Mouse (Mus musculus): ENCODE data around the gene Oscar. TPM values are rescaled to one million over a fixed set of nuclear protein-coding genes. Genes with fewer than 3 reads are reported as not detected.
"Not testable (repeated sequence)": the region's sequence is repeated elsewhere in the genome, so short reads cannot be mapped to it uniquely, and the experiment has no call there.

Oscar gene
- total RNA-seq, 2 experiments from 2014 or later: not detected

DNA sequence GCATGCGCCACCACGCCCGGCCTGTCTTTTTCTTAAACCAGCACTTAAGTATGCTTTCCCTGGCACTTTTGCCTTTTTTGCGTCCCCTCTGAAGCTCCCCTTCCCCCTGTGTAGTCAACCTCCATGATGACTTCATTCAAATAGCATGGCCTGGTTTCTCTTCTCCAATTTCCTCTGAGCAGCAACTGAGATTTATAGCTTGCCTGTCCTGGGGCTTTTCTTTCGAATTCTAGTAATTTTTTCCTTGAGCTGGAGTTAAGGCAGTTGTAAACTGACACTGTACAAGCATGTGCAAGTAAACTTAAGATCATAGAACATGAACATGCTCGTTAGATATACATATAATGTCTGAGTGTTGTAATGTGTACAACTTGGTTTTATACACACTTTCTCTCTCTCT, 8.6 kb downstream of the Oscar start:
- no peak for DNase-seq
- TF ChIP-seq CTCF (IDR thresholded peaks at IDR 0.05): no peak
- intact Hi-C loops (cut with DNase I): no loop called here
- Histone ChIP-seq H3K27ac (no peak overlapping the region), H3K4me3 (no peak overlapping the region)

- TF ChIP-seq CTCF (IDR thresholded peaks at IDR 0.05): peak; percentile 56
- Histone ChIP-seq H3K4me3 (no peak overlapping the region), H3K27ac (no peak overlapping the region)
- no peak for DNase-seq
- intact Hi-C loops (cut with DNase I): no loop called here
These were observed 9.2 kb downstream of the Oscar start for GRCm38 (mm10) chr7:3606798-3607197.

DNA sequence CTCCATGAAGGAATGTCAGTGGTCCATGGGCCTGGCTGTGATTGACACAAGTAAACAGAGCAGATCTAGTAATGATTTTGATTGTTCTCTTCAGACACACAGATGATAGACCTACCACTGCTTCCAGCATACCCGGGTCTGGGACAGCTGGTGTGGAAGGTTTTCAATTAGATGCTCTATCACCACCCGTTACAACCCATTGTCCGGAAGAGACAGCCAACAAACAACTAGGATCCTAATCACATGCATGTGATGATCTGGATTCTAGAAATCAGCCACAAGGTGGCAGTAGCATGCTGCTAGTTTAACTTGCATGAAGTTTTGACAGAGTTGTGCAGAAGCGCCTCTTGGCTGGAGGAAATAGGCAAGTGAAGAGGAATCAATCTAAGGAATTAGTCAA, 14.8 kb downstream of the Oscar start:
- intact Hi-C loops (cut with DNase I): no loop called here
- Histone ChIP-seq H3K27ac (no peak overlapping the region), H3K4me3 (no peak overlapping the region)
- DNase-seq: peak; percentile 57
- peak; percentile 84 for TF ChIP-seq CTCF (IDR thresholded peaks at IDR 0.05)

DNA sequence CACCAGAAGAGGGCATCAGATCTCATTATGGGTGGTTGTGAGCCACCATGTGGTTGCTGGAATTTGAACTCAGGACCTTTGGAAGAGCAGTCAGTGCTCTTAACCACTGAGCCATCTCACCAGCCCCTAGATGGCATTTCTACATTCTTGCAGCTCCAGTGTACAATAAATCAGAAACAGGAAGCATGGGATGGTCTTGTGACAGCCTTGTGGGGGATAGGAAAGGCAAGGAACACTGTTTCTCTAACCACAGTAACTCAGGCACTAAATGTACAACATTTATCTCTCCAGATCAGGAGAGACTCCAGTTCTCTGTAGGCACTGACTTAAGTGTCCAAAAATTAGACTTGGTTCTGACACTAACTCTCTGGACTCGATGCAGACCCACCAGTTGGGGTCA, 18.2 kb downstream of the Oscar start:
- intact Hi-C loops (cut with DNase I); H3K4me3 ChIP-seq; DNase-seq; H3K27ac ChIP-seq: not testable (repeated sequence)

DNA sequence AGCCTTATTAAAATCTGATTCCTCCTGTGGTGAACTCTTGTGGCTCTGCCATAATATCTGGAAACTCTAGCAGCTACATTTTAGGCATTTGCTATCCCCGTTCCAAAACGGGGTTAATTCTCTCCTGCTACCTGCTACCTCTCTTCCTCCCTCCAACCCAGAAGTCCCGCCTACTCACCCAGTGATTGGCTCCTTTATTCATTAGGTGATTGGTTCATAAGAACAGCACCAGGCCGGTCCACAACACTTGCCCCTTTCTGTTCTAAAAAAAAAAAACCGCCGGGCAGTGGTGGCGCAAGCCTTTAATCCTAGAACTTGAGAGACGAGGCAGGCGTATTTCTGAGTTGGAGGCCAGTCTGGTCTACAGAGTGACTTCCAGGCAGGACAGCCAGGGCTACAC, 20.8 kb downstream of the Oscar start:
- TF ChIP-seq CTCF (IDR thresholded peaks at IDR 0.05): no peak
- H3K4me3 ChIP-seq: no peak overlapping the region
- no peak for DNase-seq
- H3K27ac ChIP-seq: no peak overlapping the region
- intact Hi-C loops (cut with DNase I): no loop called here

GRCm38 (mm10) chr7:3594686-3595085, 21.3 kb downstream of the Oscar start:
- no peak for TF ChIP-seq CTCF (IDR thresholded peaks at IDR 0.05)
- intact Hi-C loops (cut with DNase I): no loop called here
- no peak for DNase-seq
- Histone ChIP-seq H3K4me3 (no peak overlapping the region), H3K27ac (no peak overlapping the region)

DNA sequence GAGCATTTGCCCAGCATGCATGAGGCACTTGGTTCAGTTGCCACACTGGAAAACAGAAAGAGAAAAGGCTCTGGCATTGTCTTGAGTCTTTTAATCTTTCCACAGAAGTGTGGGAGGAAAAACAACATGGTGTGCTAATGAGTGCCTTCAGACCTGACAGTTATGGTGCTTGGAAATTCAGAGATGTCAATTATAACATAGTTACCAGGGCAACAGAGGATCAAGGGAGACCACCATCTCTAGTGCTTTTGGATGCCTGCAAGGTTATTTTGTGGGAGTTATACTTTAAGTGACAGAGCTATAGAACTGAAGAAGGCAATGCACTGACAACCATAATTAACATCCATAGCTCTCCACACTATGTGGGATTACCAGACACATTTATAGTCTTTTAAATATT, 22.1 kb downstream of the Oscar start:
- H3K27ac ChIP-seq: no peak overlapping the region
- no peak overlapping the region for H3K4me3 ChIP-seq
- DNase-seq: no peak
- no peak for TF ChIP-seq CTCF (IDR thresholded peaks at IDR 0.05)
- intact Hi-C loops (cut with DNase I): no loop called here

- intact Hi-C loops (cut with DNase I): no loop called here
- no peak overlapping the region for H3K4me3 ChIP-seq
- H3K27ac ChIP-seq: no peak overlapping the region
- DNase-seq: no peak
- TF ChIP-seq CTCF (IDR thresholded peaks at IDR 0.05): no peak; the same call in 1 of the 2 replicates
These were observed 24.4 kb downstream of the Oscar start for GRCm38 (mm10) chr7:3591534-3591933.

GRCm38 (mm10) chr7:3590550-3590949, 25.4 kb downstream of the Oscar start:
- no peak for TF ChIP-seq CTCF (IDR thresholded peaks at IDR 0.05)
- Histone ChIP-seq H3K27ac (no peak overlapping the region), H3K4me3 (no peak overlapping the region)
- no peak for DNase-seq
- intact Hi-C loops (cut with DNase I): no loop called here

DNA sequence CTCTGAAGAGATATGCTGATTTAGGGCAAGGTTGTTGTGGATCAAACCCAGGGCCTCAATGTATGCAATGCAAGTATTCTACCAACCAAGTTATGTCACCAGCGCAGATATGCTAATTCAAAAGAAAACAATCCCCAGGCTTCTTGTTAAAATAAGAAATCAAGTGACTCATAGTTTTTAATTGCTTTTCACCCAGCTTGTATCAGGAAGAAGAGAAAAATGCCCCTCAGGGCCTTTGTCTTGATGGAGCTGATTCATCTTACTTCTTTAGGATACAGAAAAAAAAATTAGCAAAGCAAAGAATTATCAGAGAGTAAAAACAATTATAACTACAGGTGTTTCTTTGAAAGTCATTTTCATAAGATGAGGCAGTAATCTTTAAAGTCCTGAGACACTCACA, 28.7 kb downstream of the Oscar start:
- intact Hi-C loops (cut with DNase I): no loop called here
- H3K4me3 ChIP-seq: no peak overlapping the region
- no peak overlapping the region for H3K27ac ChIP-seq
- TF ChIP-seq CTCF (IDR thresholded peaks at IDR 0.05): no peak
- DNase-seq: no peak

DNA sequence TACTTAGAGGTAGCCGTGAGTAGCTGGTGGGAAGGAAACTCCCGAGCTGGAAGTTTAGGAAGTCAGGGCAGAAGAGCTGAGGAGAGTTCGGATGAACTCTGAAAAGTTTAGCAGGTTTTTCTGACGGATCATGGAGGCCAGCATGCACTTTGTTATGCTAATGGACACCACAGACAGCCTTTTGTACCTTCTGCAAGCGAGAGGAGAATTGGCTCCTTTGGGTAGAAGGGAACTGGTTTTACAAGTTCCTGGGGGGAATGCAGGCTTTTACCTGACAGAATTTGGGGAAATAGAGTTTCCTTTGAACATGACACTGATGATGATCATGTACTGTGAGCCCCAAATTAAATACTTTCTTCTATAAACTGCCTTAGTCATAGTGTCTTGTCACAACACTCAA, 29.7 kb downstream of the Oscar start:
- no peak overlapping the region for H3K27ac ChIP-seq
- no peak overlapping the region for H3K4me3 ChIP-seq
- TF ChIP-seq CTCF (IDR thresholded peaks at IDR 0.05): no peak
- intact Hi-C loops (cut with DNase I): no loop called here
- DNase-seq: no peak

DNA sequence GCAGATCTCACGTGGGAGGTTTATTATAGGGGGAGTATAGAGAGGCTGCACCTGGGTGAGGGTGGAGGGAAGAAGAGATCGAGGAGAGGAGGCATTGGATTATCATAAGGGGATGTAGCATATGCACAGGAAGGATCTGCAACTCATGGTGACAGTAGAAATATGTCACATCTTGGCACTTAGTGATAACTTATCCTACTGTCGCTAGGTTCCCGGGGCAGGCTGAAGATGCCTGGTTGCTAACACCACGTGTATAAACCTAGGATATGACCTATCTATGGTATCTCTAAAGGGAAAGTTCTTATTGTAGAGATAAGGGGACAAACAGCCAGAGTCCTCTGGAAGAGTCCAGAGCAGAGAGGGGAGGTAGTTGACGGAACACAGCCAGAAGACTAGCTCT, 30.2 kb downstream of the Oscar start:
- no peak for DNase-seq
- intact Hi-C loops (cut with DNase I): no loop called here
- Histone ChIP-seq H3K4me3 (no peak overlapping the region), H3K27ac (no peak overlapping the region)
- TF ChIP-seq CTCF (IDR thresholded peaks at IDR 0.05): no peak

- no peak for DNase-seq
- intact Hi-C loops (cut with DNase I): no loop called here
- no peak overlapping the region for H3K4me3 ChIP-seq
- no peak overlapping the region for H3K27ac ChIP-seq
- no peak for TF ChIP-seq CTCF (IDR thresholded peaks at IDR 0.05)
These were observed 35.9 kb downstream of the Oscar start for GRCm38 (mm10) chr7:3580029-3580428.

- no peak for DNase-seq
- Histone ChIP-seq H3K27ac (no peak overlapping the region), H3K4me3 (no peak overlapping the region)
- intact Hi-C loops (cut with DNase I): no loop called here
- TF ChIP-seq CTCF (IDR thresholded peaks at IDR 0.05): no peak
These were observed 36.9 kb downstream of the Oscar start for GRCm38 (mm10) chr7:3578952-3579546.
